Comparison of ENCODE assay signal across 9 mouse cellular contexts in genomic region chr15:102341580-102341979, GRCm38 (mm10). TPM values are rescaled to one million over a fixed set of nuclear protein-coding genes. Genes with fewer than 3 reads are reported as not detected.
DNase-seq lines count a peak whose midpoint lies in the region; ATAC-seq and TF ChIP-seq lines count a peak whose summit lies in the region.
"Had no signal": no experiment of that assay in that cellular context is flagged by ENCODE, and none has a peak within 500 bp of the region (broad histone marks: within the 10 kb centered on the region; RNA-seq: fewer than 3 reads in every experiment).

No protein-coding gene starts in this region.

- no peak overlapping the region for H3K4me3 ChIP-seq in kidney, adult 2 months (ENCODE audit: insufficient read depth, low read depth, low read length)
- no peak overlapping the region for H3K4me3 ChIP-seq in kidney, embryonic 15.5 days (replicated peaks)
- H3K4me3 ChIP-seq in E14TG2a.4 (replicated peaks; ENCODE audit: low read length): no peak overlapping the region
- no peak overlapping the region for H3K4me3 ChIP-seq in liver, embryonic 11.5 days (ENCODE audit: low read depth, low read length)
- no peak overlapping the region for H3K4me3 ChIP-seq in forebrain, embryonic 16.5 days (replicated peaks; ENCODE audit: low read length)
- H3K4me3 ChIP-seq: stomach, embryonic 15.5 days had no signal

- H3K27me3 ChIP-seq in kidney, adult 2 months (replicated peaks; ENCODE audit: control insufficient read depth, insufficient read depth, low read length): no peaks in the 10 kb centered on the region
- H3K27me3 ChIP-seq in kidney, embryonic 15.5 days: no peaks in the 10 kb centered on the region
- H3K27me3 ChIP-seq in E14TG2a.4 (ENCODE audit: insufficient read depth, low read length): no peaks in the 10 kb centered on the region
- no peaks in the 10 kb centered on the region for H3K27me3 ChIP-seq in liver, embryonic 11.5 days (replicated peaks; ENCODE audit: control insufficient read depth, insufficient read depth, low read length)
- H3K27me3 ChIP-seq in forebrain, embryonic 16.5 days (replicated peaks; ENCODE audit: control insufficient read depth, insufficient read depth, low read length): no peaks in the 10 kb centered on the region
- H3K27me3 ChIP-seq: stomach, embryonic 15.5 days had no signal

- no peak for ATAC-seq in kidney, embryonic 15.5 days (replicated peaks; ENCODE audit: low FRiP score)
- ATAC-seq in liver, embryonic 11.5 days (replicated peaks; ENCODE audit: low FRiP score): 0 out of 2 replicates have a peak, but pooled peaks have one; percentile 44
- ATAC-seq in forebrain, embryonic 16.5 days: no peak

- H3K4me2 ChIP-seq in kidney, embryonic 15.5 days: no peak overlapping the region
- no peak overlapping the region for H3K4me2 ChIP-seq in liver, embryonic 11.5 days
- no peak overlapping the region for H3K4me2 ChIP-seq in forebrain, embryonic 16.5 days (ENCODE audit: low read length)
- H3K4me2 ChIP-seq: stomach, embryonic 15.5 days had no signal

- H3K36me3 ChIP-seq in kidney, adult 2 months (ENCODE audit: control insufficient read depth, insufficient read depth, low read length): 0 out of 2 replicates have a peak, but pooled peaks cover 2% of the 10 kb centered on the region
- H3K36me3 ChIP-seq in kidney, embryonic 15.5 days: peaks cover 94% of the 10 kb centered on the region
- peaks cover 92% of the 10 kb centered on the region for H3K36me3 ChIP-seq in E14TG2a.4 (ENCODE audit: insufficient read depth, low read length)
- H3K36me3 ChIP-seq in liver, embryonic 11.5 days (ENCODE audit: control insufficient read depth, insufficient read depth, low read length): peaks cover 40% of the 10 kb centered on the region
- H3K36me3 ChIP-seq in forebrain, embryonic 16.5 days (ENCODE audit: control insufficient read depth, insufficient read depth): peaks cover 9% of the 10 kb centered on the region

- no peaks in the 10 kb centered on the region for H3K4me1 ChIP-seq in kidney, adult 2 months (ENCODE audit: control insufficient read depth, insufficient read depth, low read length)
- no peaks in the 10 kb centered on the region for H3K4me1 ChIP-seq in kidney, embryonic 15.5 days
- H3K4me1 ChIP-seq in E14TG2a.4 (replicated peaks; ENCODE audit: low read depth, low read length): peaks cover 38% of the 10 kb centered on the region
- H3K4me1 ChIP-seq in liver, embryonic 11.5 days (replicated peaks; ENCODE audit: control insufficient read depth, insufficient read depth, low read length): no peaks in the 10 kb centered on the region
- H3K4me1 ChIP-seq in forebrain, embryonic 16.5 days (replicated peaks; ENCODE audit: control insufficient read depth, insufficient read depth, low read length): no peaks in the 10 kb centered on the region
- H3K4me1 ChIP-seq: stomach, embryonic 15.5 days had no signal

- no peaks in the 10 kb centered on the region for H3K9me3 ChIP-seq in kidney, embryonic 15.5 days (replicated peaks)
- no peaks in the 10 kb centered on the region for H3K9me3 ChIP-seq in E14TG2a.4 (ENCODE audit: low read length)
- H3K9me3 ChIP-seq in liver, embryonic 11.5 days (ENCODE audit: control insufficient read depth, low read length): no peaks in the 10 kb centered on the region
- no peaks in the 10 kb centered on the region for H3K9me3 ChIP-seq in forebrain, embryonic 16.5 days (ENCODE audit: control insufficient read depth, low read length)
- H3K9me3 ChIP-seq: stomach, embryonic 15.5 days had no signal

- 4% methylated on average over 1 of the region's 1 CpGs for WGBS in kidney, adult 2 months
- WGBS in kidney, embryonic 15.5 days: 19% methylated on average over 1 of the region's 1 CpGs
- whole genome bisulfite sequencing in liver, embryonic 11.5 days: 16% methylated on average over 1 of the region's 1 CpGs
- 11% methylated on average over 1 of the region's 1 CpGs for WGBS in forebrain, embryonic 16.5 days

- TF ChIP-seq POLR2A in kidney, adult 2 months (IDR thresholded peaks at IDR 0.05; ENCODE audit: low read depth, low read length): no peak

- peak; percentile 66 for DNase-seq in kidney, adult 2 months
- peak; percentile 73 for DNase-seq in A20 (ENCODE audit: low read depth, low spot score)
- peak; percentile 75 for DNase-seq in embryo, embryonic 10.5 days (ENCODE audit: low spot score)
- DNase-seq in liver, embryonic 11.5 days (ENCODE audit: low spot score): no peak
- DNase-seq in thymus, postnatal 0 days (ENCODE audit: low spot score): peak; percentile 61

- TF ChIP-seq CTCF in kidney, adult 2 months (conservative IDR thresholded peaks at IDR 0.05; ENCODE audit: insufficient read depth, insufficient read length, low read depth, low read length): peak; percentile 82
- peak; percentile 66 for TF ChIP-seq CTCF in E14TG2a.4 (conservative IDR thresholded peaks at IDR 0.05; ENCODE audit: low read length)

- no peak overlapping the region for H3K9ac ChIP-seq in kidney, embryonic 15.5 days
- no peak overlapping the region for H3K9ac ChIP-seq in liver, embryonic 11.5 days (ENCODE audit: low read depth, low read length)
- H3K9ac ChIP-seq in forebrain, embryonic 16.5 days (replicated peaks; ENCODE audit: low read depth, low read length): no peak overlapping the region
- H3K9ac ChIP-seq: stomach, embryonic 15.5 days had no signal

- no peak overlapping the region for H3K27ac ChIP-seq in kidney, adult 2 months (ENCODE audit: insufficient read depth, low read depth, low read length)
- H3K27ac ChIP-seq in kidney, embryonic 15.5 days: no peak overlapping the region
- no peak overlapping the region for H3K27ac ChIP-seq in liver, embryonic 11.5 days (ENCODE audit: low read depth, low read length)
- H3K27ac ChIP-seq in forebrain, embryonic 16.5 days (ENCODE audit: low read length): no peak overlapping the region
- H3K27ac ChIP-seq: stomach, embryonic 15.5 days had no signal

RNA-seq across cellular contexts. Expression of gene Aaas, which starts 9.0 kb away (rescaled TPM):
- 31.1 and 38.1 TPM in 2 replicates for polyA plus RNA-seq in kidney, adult 2 months (2012; rRNA removed)
- 83.2 and 83.7 TPM in 2 replicates for polyA plus RNA-seq in kidney, embryonic 15.5 days (2015; fragmentation: Nextera tagmentation; extraction: Ambion mirVana)
- polyA plus RNA-seq in liver, embryonic 11.5 days (2014; fragmentation: Nextera tagmentation; extraction: Ambion mirVana): 99.3 and 108 TPM in 2 replicates
- polyA plus RNA-seq in thymus, postnatal 0 days (2015; fragmentation: Nextera tagmentation; extraction: Ambion mirVana): 56.8 and 61.7 TPM in 2 replicates
- polyA plus RNA-seq in forebrain, embryonic 16.5 days (2015; fragmentation: Nextera tagmentation; extraction: Ambion mirVana): 42.0 and 44.7 TPM in 2 replicates

RNA-seq across cellular contexts. Expression of gene Myg1, which starts 10.1 kb away (rescaled TPM):
- polyA plus RNA-seq in kidney, adult 2 months (2012; rRNA removed): 70.0 and 72.6 TPM in 2 replicates
- 106 and 122 TPM in 2 replicates for polyA plus RNA-seq in kidney, embryonic 15.5 days (2015; fragmentation: Nextera tagmentation; extraction: Ambion mirVana)
- polyA plus RNA-seq in liver, embryonic 11.5 days (2014; fragmentation: Nextera tagmentation; extraction: Ambion mirVana): 97.0 and 104 TPM in 2 replicates
- polyA plus RNA-seq in thymus, postnatal 0 days (2015; fragmentation: Nextera tagmentation; extraction: Ambion mirVana): 94.7 and 107 TPM in 2 replicates
- polyA plus RNA-seq in forebrain, embryonic 16.5 days (2015; fragmentation: Nextera tagmentation; extraction: Ambion mirVana): 105 and 111 TPM in 2 replicates

RNA-seq across cellular contexts. Expression of gene Pfdn5, which starts 15.7 kb away (rescaled TPM):
- 141 and 206 TPM in 2 replicates for polyA plus RNA-seq in kidney, adult 2 months (2012; rRNA removed)
- 382 and 393 TPM in 2 replicates for polyA plus RNA-seq in kidney, embryonic 15.5 days (2015; fragmentation: Nextera tagmentation; extraction: Ambion mirVana)
- polyA plus RNA-seq in liver, embryonic 11.5 days (2014; fragmentation: Nextera tagmentation; extraction: Ambion mirVana): 236 and 254 TPM in 2 replicates
- polyA plus RNA-seq in thymus, postnatal 0 days (2015; fragmentation: Nextera tagmentation; extraction: Ambion mirVana): 446 and 454 TPM in 2 replicates
- polyA plus RNA-seq in forebrain, embryonic 16.5 days (2015; fragmentation: Nextera tagmentation; extraction: Ambion mirVana): 429 and 443 TPM in 2 replicates

RNA-seq across cellular contexts. Expression of gene Sp7, which starts 25.4 kb away (rescaled TPM):
- 0.05 and 0.06 TPM in 2 replicates for polyA plus RNA-seq in kidney, adult 2 months (2012; rRNA removed)
- 1.3 and 5.9 TPM in 2 replicates for polyA plus RNA-seq in kidney, embryonic 15.5 days (2015; fragmentation: Nextera tagmentation; extraction: Ambion mirVana)
- polyA plus RNA-seq in liver, embryonic 11.5 days (2014; fragmentation: Nextera tagmentation; extraction: Ambion mirVana): 0.57 and 1.5 TPM in 2 replicates
- polyA plus RNA-seq in thymus, postnatal 0 days (2015; fragmentation: Nextera tagmentation; extraction: Ambion mirVana): 0.10 and 0.13 TPM in 2 replicates
- polyA plus RNA-seq in forebrain, embryonic 16.5 days (2015; fragmentation: Nextera tagmentation; extraction: Ambion mirVana): 0.38 and 1.1 TPM in 2 replicates

RNA-seq across cellular contexts. Expression of gene Espl1, which starts 45.5 kb away (rescaled TPM):
- 0.45 and 0.53 TPM in 2 replicates for polyA plus RNA-seq in kidney, adult 2 months (2012; rRNA removed)
- 23.5 and 31.0 TPM in 2 replicates for polyA plus RNA-seq in kidney, embryonic 15.5 days (2015; fragmentation: Nextera tagmentation; extraction: Ambion mirVana)
- polyA plus RNA-seq in liver, embryonic 11.5 days (2014; fragmentation: Nextera tagmentation; extraction: Ambion mirVana): 50.6 and 54.2 TPM in 2 replicates
- polyA plus RNA-seq in thymus, postnatal 0 days (2015; fragmentation: Nextera tagmentation; extraction: Ambion mirVana): 17.7 and 18.0 TPM in 2 replicates
- polyA plus RNA-seq in forebrain, embryonic 16.5 days (2015; fragmentation: Nextera tagmentation; extraction: Ambion mirVana): 10.9 and 11.7 TPM in 2 replicates
